Mouse (Mus musculus): ENCODE results near the gene Atf3.

Gene Atf3

GRCm38 (mm10) chr1:191230355-191230931 lies 12.6 kb upstream of the Atf3 start:
- DNase-seq (ENCODE audit: low read depth, low spot score), result no peak

DNA sequence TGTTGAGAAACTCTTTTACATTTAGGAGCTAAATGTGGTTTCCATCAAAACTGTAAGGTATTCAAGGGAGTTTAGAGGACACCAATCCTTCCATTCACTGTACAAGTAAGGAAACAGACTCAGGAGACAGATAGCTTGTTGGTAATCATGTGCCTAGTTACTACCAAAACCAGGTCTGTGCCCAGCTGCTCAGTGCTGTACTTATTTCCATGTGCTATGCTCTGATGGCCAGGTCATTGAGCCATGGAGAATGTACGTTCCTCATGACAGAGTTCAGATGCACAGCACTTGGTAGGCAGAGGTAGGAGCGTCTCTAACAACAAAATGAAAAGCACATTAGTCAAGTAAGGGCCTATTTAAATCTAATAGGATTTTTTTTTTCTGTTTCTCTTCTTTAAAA lies 8.7 kb upstream of the Atf3 start:
- no peak for DNase-seq (ENCODE audit: low read depth, low spot score)

GRCm38 (mm10) chr1:191225771-191226170 lies 7.9 kb upstream of the Atf3 start:
- DNase-seq (ENCODE audit: low read depth, low spot score), result no peak

GRCm38 (mm10) chr1:191224981-191225703 lies 7.3 kb upstream of the Atf3 start:
- no peak for DNase-seq (ENCODE audit: low read depth, low spot score)

DNA sequence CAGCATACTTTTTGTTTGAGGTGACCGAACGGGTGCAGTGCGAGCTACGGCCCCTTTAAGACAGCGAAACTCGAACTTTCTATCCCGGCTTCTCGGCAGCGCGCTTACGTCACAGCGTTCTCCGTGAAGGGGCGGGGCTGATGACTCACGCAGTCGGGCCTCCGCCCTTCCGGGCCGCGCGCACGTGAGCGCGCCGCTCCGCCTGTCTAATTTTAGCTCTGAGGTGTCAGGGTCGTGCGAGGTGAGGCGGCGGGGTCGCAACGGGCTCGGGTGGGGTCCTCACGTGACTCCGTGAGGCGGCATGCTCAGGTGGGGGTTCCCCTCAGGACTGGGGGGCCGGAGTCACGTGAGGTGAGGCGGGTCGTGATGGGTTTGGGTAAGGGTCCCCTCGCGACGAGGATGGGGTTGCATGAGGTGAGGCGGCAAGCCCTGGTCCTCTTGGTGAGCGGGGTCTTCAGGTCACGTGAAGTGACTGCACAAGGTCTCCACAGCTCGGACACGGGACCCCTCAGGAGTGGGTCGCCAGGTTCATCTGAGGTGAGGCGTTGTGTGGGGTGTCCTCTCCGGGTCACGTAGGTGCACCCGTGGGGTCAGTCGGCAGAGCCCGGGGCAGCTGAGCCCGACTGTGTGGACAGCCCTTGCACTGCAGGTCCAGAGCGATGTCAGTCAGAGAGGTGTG lies 6.6 kb upstream of the Atf3 start:
- peak; percentile 89 for DNase-seq (ENCODE audit: low read depth, low spot score)

DNA sequence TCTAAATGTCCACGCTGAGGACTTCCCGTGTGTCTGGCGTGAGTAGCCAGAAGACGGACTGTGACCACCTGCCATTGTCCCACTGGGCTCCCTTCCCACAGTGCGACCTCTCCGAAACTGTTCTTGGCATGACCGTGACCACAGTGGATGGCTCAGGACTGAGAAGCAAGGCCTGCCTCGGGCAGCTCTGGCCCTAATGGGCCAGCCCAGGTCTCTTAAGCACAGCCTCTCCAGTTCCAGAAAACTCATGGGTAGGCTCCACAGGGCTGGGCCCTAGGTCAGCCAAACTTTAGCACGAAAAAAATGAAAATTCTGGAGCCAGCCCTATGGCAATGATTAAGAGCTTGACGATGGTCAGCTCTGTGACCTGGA lies 6.1 kb upstream of the Atf3 start:
- DNase-seq (ENCODE audit: low read depth, low spot score), result no peak

GRCm38 (mm10) chr1:191222031-191222430 lies 4.2 kb upstream of the Atf3 start:
- no peak for DNase-seq (ENCODE audit: low read depth, low spot score)

GRCm38 (mm10) chr1:191220588-191220987 lies 2.7 kb upstream of the Atf3 start:
- DNase-seq (ENCODE audit: low read depth, low spot score), result no peak

DNA sequence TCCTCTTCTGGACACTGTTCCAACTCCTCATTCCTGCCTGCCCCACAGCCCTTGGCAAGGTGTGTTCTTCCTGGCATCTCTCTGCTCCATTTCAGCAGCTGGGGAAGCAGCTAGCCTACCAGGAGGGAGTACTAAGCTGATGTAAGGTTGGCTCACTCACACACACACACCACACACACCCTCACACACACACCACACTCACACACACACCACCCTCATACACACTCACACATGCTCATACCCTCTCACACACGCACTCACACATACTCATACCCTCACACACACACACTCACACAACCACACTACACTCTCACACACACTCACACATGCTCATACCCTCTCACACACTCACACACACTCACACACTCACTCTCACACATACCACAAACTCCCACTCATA lies 1.9 kb upstream of the Atf3 start:
- DNase-seq (ENCODE audit: low read depth, low spot score), result no peak

GRCm38 (mm10) chr1:191218583-191218982 lies 744 bp upstream of the Atf3 start:
- DNase-seq (ENCODE audit: low read depth, low spot score), result no peak

DNA sequence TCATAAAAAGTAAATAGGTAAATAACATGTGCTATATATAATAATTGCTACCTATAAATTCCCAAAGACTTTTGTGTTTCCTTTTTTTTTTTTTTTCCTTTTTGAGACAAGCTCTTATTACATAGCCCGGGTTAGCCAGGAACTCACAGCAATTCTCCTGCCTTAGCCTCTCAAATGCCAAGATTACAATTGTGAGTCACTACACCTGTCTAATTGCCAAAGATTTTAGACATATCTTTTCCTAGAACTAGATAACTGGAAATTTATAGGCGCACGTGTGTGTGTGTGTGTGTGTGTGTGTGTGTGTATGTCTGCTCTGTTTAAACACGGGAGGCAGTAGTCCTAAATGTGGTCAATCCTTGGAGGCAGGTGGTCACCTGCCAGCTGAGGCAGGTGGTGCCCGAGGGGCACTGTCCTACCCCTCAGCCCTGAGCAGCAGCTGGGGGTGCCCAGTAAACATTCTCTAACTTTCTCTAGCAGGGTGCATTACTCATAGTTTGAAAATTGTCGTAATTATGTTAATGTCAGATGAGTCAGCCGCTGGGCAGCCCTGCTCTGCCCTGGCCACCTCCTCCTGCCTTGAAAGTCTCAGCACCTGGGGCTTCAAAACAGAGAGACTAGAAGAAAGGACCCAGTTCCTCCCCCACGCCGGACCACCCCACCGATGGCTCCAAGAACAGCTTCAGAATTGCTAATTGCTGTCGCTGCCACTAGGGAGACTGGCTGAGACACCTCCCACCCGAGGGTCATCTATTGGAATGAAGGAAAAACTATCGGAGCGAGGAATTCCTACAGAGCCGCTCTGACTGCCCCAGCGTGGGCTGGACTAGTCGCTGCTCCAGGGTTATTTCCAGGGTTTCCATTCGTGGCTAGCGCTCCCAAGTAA lies 1.8 kb downstream of the Atf3 start:
- no peak for DNase-seq (ENCODE audit: low read depth, low spot score)

DNA sequence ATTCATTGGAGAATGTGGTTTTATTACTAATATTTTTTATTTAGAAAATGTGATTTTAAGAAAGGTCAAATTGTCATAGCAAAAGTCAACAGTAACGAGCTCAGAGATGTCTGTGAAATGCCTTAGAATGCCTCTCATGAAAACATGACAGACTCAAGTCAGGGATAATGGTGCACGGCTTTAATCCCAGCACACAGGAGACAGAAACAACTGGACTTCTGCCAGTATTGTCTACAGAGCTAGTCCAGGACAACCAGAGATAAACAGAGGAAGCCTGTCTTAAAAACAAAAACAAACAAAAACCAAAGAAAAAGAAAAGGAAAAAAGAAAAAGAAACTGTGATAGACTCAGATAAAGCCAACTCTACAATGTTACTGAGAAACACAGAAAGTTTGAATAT lies 6.7 kb downstream of the Atf3 start:
- no peak for DNase-seq (ENCODE audit: low read depth, low spot score)

GRCm38 (mm10) chr1:191205791-191206190 lies 12.0 kb downstream of the Atf3 start:
- DNase-seq (ENCODE audit: low read depth, low spot score), result no peak

- DNase-seq (ENCODE audit: low read depth, low spot score), result no peak
Measured at GRCm38 (mm10) chr1:191204876-191205275, 13.0 kb downstream of the Atf3 start.

- DNase-seq (ENCODE audit: low read depth, low spot score), result no peak
Measured at GRCm38 (mm10) chr1:191203496-191203895, 14.3 kb downstream of the Atf3 start.

DNA sequence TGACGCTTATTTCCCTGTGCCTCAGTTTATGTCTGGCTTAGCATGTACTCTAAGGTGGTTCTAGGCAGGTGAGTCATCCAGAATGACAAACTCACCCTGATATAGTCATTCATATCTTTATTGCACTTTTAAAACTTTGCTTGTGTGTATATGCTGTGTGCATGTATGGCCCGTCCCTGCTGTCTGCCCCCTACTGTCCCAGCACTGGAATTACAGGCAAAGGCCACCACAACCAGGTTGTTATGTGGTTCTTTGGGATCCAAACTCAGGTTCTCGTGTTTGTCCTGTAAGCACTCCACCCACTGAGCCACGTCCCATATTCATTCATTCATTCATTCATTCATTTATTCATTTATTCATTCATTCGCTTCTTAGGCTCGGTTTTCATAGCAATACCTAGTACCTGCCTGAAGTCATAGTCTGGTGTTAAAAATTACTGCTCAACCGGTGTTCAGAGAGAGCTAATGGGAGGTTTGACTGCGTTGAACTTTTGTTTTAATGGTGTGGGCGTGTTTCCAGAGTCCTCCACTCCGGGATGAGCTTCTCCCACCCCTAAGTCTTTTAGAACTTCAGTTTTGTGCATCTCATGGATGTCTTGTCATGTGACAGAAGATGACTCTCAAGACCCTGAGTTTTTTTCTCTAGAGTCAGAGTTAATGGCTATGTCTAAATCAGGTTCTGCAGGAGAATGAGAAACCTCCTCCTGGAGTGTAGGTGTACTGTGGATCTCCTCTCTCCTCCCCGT lies 15.5 kb downstream of the Atf3 start:
- DNase-seq (ENCODE audit: low read depth, low spot score), result no peak

DNA sequence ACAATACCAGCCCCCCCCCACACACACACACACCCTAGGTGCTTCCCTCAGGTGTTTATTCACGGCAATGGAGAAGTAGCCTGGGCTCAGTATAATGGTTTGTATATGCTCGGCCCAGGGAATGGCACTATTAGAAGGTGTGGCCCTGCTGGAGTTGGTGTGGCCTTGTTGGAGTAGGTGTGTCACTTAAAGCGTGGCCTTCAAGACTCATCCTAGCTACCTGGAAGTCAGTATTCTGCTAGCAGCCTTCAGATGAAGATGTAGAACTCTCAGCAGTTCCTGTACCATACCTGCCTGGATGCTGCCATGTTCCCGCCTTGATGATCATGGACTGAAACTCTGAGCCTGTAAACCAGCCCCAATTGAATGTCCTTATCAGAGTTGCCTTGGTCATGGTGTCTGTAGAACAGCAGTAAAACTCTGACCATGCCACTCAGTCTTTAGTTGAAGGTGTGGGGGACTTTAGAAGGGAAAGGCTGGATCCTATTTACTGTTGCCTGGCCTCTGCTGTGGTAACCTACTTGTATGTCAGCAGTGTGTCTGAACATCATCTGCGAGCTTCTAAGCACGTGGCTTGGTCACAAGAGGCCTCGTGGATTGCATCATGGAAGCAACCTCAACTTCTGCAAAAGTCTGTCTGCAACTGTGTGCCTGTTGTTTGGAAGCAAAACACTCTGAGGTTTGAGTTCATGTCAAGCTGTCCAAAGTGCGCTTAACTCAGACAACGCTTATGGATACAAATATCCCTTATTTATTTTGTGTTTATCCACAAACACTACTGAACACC lies 16.8 kb downstream of the Atf3 start:
- DNase-seq (ENCODE audit: low read depth, low spot score), result no peak

DNA sequence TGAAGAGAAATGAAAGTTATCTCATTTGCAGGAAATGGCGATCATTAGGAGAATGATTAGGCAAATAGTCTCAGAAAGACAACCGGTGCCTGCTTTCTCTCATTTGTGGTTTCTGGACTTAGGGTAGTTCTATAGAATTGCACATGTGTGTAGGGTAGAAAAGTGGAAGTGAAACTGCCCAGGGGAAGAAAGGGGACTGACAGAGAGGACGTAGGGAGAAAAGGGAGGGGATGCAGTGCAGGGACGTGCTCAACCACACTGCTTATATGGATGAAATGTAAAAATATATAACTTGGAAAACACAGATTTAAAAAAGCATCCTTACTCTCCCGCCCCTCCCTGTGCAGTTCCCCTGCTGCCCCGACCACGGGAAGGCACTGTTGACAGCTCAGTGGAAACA lies 19.9 kb downstream of the Atf3 start:
- no peak for DNase-seq (ENCODE audit: low read depth, low spot score)

- DNase-seq (ENCODE audit: low read depth, low spot score), result no peak
Measured at GRCm38 (mm10) chr1:191196016-191196415, 21.8 kb downstream of the Atf3 start.

DNA sequence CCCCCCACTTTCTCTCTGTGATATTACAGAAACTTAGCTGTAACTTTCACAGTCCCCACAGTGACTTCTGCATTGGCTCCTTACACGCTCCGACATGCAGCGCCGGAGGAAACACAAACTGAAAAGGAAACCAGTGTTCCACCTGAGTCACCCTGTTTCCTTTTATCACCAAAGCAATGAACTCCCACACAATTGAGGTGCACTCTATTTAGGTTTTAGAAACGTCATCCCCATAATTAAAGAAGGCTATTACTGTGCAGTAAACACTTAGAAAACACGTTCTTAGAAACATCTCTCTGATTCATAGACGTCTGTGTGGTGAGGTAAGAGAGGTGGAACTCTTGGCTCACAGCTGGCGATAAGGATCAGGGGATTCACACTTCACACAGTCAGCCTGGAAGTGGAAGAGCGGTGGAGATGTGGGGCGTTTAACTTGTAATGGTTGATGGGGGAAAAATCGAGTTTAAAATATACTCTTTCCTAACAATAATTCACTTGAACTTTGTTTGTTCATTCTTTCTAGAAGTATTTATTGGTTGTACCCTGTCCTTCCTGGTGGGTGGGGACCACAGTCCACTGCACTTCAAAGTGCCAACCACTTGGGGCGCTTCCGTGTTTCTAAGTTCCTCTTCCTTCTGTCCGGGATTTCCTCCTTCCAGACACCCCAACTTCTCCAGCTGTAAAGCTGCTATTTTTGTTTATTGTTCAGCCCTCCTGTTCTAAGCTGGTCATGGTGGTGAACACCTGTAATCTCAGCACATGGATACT lies 24.0 kb downstream of the Atf3 start:
- DNase-seq (ENCODE audit: low read depth, low spot score), result no peak

All from embryo, embryonic 11.5 days (tissue).